Mouse (Mus musculus) gastrocnemius, adult 2 months (tissue): ENCODE measurements around the gene Grifin. TPM values are rescaled to one million over a fixed set of nuclear protein-coding genes. Genes with fewer than 3 reads are reported as not detected.

Source experiments
- DNase-seq: peaks from one replicate; pipeline ENCODE4 v3.0.0; 2022
- H3K27ac ChIP-seq: fragments of 200-600 bp; 2 replicates; pipeline ENCODE4 v1.8.1; 2022; ENCODE audit warnings: mild to moderate bottlenecking
- H3K4me3 ChIP-seq: fragments of 200-600 bp; 2 replicates; pipeline ENCODE4 v1.8.1; 2022; ENCODE audit warnings: mild to moderate bottlenecking, moderate library complexity
- CTCF ChIP-seq: fragments of 200-600 bp; IDR thresholded peaks from 2 replicates; pipeline ENCODE4 v1.8.1; 2022; ENCODE audit warnings: antibody characterized with exemption, mild to moderate bottlenecking, moderate library complexity
- intact Hi-C: fragments of 180-260 bp; cut with DNase I; formaldehyde crosslinking; loops from one replicate; pipeline ENCODE4 v1.15.1; 2025
- total RNA-seq, 2 experiments: library from RNA; stranded (reverse); gene quantifications; 2 replicates each; pipeline ENCODE4 v1.2.3; 2021

Gene Grifin
- total RNA-seq, 2 experiments from 2014 or later = not detected

DNA sequence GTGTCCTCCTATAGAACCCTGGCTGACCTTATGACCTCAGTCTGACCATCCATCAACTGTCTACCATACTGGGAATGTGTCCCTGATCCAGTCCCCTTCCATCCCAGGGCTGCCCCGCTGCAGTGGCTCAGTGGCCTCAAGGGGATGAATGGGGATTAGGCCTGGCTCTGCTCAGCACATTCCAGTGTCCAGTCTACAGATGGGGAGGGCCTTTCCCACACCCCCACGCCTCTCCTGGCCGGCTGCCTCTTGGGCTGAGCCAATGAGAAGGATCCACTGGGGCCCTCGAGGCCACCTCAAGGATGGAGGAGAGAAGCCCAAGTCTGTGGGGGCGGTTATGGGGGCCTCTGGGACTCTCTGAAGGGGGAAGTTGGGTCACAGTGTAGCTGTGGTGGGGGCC is 580 bp upstream of the Grifin start:
- peak; percentile 77 for DNase-seq
- 0 out of 2 replicates have a peak overlapping the region, but pooled peaks have one; percentile 35 for H3K27ac ChIP-seq
- intact Hi-C loops = no loop called here
- H3K4me3 ChIP-seq = no peak overlapping the region
- TF ChIP-seq CTCF = no peak

- no peak overlapping the region for H3K27ac ChIP-seq
- no peak overlapping the region for H3K4me3 ChIP-seq
- no peak for TF ChIP-seq CTCF
- intact Hi-C loops = no loop called here
- DNase-seq = no peak
These were observed 2.3 kb downstream of the Grifin start for GRCm38 (mm10) chr5:140562601-140563000.

GRCm38 (mm10) chr5:140556859-140557258 is 8.0 kb downstream of the Grifin start:
- no peak overlapping the region for H3K27ac ChIP-seq
- H3K4me3 ChIP-seq = no peak overlapping the region
- intact Hi-C loops = no loop called here
- no peak for DNase-seq
- no peak for TF ChIP-seq CTCF

GRCm38 (mm10) chr5:140553719-140554118 is 11.2 kb downstream of the Grifin start:
- DNase-seq = no peak

DNA sequence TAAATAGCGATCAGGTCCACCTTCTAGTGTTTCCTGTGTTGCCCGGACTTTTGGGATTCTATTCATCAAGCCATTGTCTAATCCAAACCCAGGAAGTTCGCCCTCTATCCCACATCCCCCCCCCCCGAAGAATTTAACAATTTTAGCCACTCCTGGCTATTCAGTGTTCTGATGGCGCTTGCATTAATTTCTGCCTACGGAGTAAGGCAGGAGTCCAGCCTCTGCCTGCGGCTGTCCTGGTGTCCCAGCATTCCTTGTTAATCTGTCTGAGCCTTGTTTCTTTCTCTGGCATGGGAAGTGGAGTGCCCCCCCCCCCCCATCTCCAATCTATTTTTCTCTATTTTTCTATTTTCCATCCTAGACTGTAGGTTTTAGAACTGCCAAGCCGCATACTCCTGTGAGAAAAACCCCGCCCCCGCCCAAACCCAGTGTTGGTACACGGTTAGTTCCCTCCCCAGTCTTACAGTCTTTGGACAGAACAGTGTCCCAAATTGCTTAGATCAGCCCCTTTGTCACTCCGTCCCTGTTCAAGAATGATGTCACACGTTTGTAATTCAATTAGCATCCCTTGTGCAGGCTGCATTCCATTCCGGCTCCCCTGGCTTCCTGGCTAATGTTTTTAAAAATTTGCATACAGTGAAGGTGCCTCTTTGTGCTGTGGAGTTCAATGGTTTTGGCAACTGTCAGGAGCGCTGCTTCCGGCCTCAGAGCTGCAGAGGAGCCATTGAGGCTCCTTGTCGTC is 15.4 kb downstream of the Grifin start:
- no peak overlapping the region; the same call in 1 of the 2 replicates for H3K4me3 ChIP-seq
- peak; percentile 15 for DNase-seq
- intact Hi-C loops = no loop called here
- TF ChIP-seq CTCF = no peak
- no peak overlapping the region for H3K27ac ChIP-seq

More at GRCm38 (mm10) chr5:140553719-140554118, 11.2 kb downstream of the Grifin start:
- Histone ChIP-seq H3K4me3 (no peak overlapping the region), H3K27ac (no peak overlapping the region)
- intact Hi-C loops = no loop called here
- no peak for TF ChIP-seq CTCF

GRCm38 (mm10) chr5:140546332-140546731 is 18.5 kb downstream of the Grifin start:
- peak; percentile 12 for DNase-seq
- no peak overlapping the region for H3K27ac ChIP-seq
- intact Hi-C loops = no loop called here
- no peak overlapping the region for H3K4me3 ChIP-seq
- no peak for TF ChIP-seq CTCF

DNA sequence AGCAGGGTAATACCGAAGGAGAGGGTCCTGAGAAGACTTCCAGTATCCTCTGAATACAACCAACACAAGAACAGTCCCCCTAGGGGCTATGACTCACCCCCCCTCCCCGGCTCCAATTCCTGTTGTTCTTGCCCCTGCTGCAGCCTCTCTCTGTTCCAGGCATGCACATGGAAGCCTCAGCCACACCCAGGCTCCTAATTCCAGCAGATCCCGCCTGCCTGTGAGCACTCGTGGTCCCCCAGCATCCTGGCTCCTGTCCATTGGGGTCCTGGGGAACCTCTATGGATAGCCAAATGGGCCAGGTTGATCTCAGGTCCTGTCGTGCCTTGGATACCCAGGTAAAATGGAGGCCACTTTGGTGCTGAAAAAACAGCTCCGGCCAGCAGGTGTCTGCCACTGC is 19.2 kb downstream of the Grifin start:
- Histone ChIP-seq H3K4me3 (no peak overlapping the region), H3K27ac (no peak overlapping the region)
- TF ChIP-seq CTCF = no peak
- peak; percentile 15 for DNase-seq
- intact Hi-C loops = no loop called here

DNA sequence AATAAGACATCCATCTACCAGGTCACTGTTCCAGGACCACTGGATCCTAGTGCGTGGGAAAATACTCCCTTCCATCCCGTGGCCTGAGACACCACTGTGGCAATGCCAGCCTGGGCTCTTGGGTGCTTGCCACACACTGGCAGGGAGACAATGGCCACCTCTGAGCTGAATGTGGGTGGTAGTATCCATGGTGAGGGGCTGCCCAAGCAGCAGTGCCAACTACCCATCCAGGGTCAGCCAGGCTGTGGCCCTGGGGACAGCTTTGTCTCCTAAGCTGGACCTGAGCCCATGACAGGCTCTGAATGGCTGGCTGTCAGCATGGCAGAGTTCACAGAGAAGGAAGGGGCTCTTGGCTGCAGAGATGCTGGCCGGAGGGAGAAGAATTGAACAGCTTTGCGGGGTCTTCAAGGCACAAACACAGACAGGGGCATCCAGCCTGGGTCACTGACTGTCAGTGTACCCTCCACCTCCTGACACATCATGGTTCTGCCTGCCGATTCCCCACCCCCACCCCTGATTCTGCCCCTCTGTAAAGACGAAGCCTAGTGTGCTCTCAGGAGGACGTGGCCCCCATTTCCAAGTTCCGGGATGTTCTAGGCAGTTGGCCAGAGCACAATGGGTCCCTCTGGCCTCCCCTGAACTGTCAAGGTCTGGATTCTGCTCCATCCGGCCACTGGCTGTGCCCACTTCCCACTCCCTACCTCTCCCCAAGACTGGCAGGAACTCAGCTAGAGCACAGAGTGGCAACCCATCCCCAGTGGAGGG is 21.9 kb downstream of the Grifin start:
- Histone ChIP-seq H3K4me3 (no peak overlapping the region), H3K27ac (no peak overlapping the region)
- TF ChIP-seq CTCF = no peak
- intact Hi-C loops = loop anchor here (5.0 kb wide), 2 partner anchors 139 to 204 kb away; no protein-coding TSS in a partner anchor
- DNase-seq = peak; percentile 17

DNA sequence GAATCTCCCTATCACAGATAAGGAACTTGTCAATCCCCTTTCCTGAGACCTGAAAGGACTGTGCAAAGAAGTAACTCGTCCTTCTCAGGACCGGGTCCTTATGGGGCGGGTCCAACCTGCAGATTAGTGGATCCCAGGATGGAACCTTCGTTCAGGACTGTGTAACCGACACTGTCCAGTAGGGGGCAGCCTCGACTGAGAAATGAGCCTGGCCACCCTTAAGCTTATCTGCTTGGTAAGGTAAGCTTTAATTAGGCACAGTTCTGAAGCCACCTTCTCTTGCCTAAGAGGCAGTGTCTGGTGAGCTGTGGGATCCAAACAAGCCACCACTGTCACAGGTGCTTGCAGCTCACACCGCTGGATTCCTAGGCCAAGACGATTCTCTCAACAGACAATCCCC is 24.8 kb downstream of the Grifin start:
- intact Hi-C loops = loop anchor here (1.0 to 5.0 kb wide), 4 partner anchors 79 to 207 kb away; no protein-coding TSS in a partner anchor
- DNase-seq = peak; percentile 82
- no peak overlapping the region for H3K4me3 ChIP-seq
- no peak overlapping the region for H3K27ac ChIP-seq
- TF ChIP-seq CTCF = peak; percentile 94

DNA sequence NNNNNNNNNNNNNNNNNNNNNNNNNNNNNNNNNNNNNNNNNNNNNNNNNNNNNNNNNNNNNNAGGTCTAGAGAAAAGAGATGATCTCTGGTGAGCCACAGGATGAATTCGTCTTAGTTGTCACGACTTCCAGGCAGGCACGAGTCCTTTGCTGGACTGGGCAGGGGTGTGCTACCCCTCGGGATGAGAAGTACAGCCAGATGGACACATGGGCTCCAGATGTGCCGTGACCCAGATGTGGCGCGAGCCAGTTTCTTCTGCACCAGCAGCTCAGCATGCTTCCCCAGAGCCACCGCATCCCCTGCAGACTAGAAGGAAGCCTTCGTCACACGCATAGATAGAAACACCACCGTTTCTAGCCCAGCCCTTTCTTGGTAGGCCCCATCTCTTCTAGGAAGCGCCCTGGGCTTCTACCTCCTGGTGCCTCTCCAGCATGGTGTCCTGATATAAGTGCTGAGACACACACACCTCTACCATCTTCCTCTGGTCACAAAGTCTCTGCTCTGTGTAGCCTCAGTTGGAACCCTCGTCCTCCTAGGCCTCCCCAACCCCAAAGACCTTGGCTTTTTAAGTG is 26.7 kb downstream of the Grifin start:
- intact Hi-C loops = loop anchor here (5.0 kb wide), 1 partner anchor 701 kb away; no protein-coding TSS in a partner anchor
- DNase-seq = peak; percentile 53
- no peak overlapping the region for H3K27ac ChIP-seq
- no peak overlapping the region for H3K4me3 ChIP-seq
- TF ChIP-seq CTCF = no peak

DNA sequence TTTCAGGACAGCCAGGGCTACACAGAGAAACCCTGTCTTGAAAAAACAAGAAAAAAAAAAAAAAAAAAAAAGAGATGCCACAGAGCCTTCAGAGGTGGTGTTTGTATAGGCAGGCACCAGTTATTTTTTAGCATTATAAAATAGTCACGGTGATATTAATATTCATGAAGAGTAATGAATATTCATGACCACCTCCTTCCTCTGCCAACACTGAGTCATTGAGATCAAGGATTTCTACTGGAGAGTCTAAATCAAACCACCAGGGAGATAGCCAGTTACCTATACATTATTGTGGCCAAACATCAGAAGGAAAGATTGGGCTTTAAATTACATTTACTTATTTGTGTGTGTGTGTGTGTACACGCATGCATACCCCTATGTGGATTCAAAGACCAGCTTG is 38.1 kb downstream of the Grifin start:
- no peak overlapping the region for H3K27ac ChIP-seq
- no peak overlapping the region for H3K4me3 ChIP-seq
- intact Hi-C loops = no loop called here
- DNase-seq = no peak
- no peak for TF ChIP-seq CTCF

DNA sequence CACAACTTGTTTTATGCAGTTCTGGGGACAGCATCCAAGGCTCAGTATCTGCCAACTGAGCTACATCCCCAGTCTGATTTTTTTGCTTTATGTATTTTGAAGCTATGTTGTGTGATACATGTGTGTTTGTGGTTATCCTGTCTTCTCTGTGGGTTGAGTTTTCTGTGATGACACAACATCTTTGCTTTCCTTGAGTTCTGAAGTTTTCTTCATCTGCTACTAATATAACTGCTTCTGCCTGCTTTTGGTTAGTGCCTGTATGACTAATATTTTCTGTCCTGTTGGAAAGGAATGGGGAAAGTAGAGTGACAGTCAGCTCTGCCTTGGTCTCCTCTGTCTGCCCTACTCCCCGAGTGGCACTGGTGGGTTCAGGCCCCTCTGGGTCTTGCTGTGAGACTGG is 43.7 kb downstream of the Grifin start:
- no peak overlapping the region for H3K27ac ChIP-seq
- H3K4me3 ChIP-seq = no peak overlapping the region
- no peak for TF ChIP-seq CTCF
- intact Hi-C loops = no loop called here
- no peak for DNase-seq

DNA sequence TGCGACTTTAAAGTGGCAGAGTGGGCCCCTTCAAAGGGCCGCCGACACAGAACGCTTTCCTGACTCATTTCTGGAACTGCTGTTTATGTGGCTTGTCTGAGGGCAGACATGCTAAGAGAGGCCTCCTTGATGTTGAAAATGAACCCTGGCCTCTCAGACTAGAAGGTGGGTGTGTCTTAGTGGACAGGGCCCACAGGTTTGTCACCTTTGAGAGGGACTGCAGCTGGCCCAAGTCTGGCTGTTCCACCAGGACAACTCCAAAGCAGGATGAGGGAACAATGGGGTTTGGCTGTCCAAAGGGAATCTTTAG is 47.0 kb downstream of the Grifin start:
- H3K27ac ChIP-seq = no peak overlapping the region
- no peak for TF ChIP-seq CTCF
- no peak overlapping the region for H3K4me3 ChIP-seq
- intact Hi-C loops = no loop called here
- no peak for DNase-seq
